Mouse (Mus musculus): ENCODE measurements at regions not wholly inside any gene's neighbourhood (a gene's known extent, or its start where the extent isn't known, plus 50 kb on each side); places are given as distances from the start of the nearest gene placed in this dataset.

DNA sequence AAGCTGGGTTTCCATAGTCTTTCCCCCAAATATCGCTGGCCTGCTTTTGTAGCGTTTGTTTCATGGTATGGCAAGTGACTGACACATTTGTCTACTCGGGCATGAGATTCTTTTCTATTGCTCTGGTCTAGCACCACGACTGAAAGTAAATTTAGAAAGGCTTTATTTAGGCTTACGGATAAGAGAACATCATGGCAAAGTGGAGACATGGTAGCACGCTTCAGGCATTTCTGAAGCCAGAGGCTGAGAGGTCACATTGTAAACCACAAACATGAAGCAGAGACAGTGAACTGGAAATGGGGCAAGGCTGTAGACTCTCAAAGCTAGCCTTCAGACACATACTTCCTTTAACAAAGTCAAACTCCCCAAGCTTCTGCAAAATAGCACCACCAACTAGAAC lies 93.9 kb downstream of the Cmpk2 start:
- no peak for TF ChIP-seq NRF1 (IDR thresholded peaks at IDR 0.05; ENCODE audit: low read depth, low read length)
- TF ChIP-seq JUN (IDR thresholded peaks at IDR 0.05; ENCODE audit: insufficient read depth, low read depth, low read length) = no peak
- TF ChIP-seq CTCF (conservative IDR thresholded peaks at IDR 0.05 in 1 of 2, IDR thresholded peaks at IDR 0.05 in 1 of 2; ENCODE audit: low read depth in 2 of 2, low read length in 2 of 2) = no peak
- no peak for TF ChIP-seq SMC3 (IDR thresholded peaks at IDR 0.05; ENCODE audit: low read depth, low read length)
- TF ChIP-seq ETS1 (conservative IDR thresholded peaks at IDR 0.05; ENCODE audit: low read depth, low read length) = no peak
- no peak for TF ChIP-seq MAZ (IDR thresholded peaks at IDR 0.05; ENCODE audit: low read depth, low read length)
- no peak for TF ChIP-seq MXI1 (IDR thresholded peaks at IDR 0.05; ENCODE audit: low read depth, low read length)
- TF ChIP-seq RAD21 (IDR thresholded peaks at IDR 0.05; ENCODE audit: low read depth, low read length) = no peak
- TF ChIP-seq MEF2A (IDR thresholded peaks at IDR 0.05; ENCODE audit: borderline replicate concordance, low read depth, low read length) = no peak
- no peak for TF ChIP-seq MAX (IDR thresholded peaks at IDR 0.05; ENCODE audit: low read length)
- TF ChIP-seq EP300 (IDR thresholded peaks at IDR 0.05; ENCODE audit: low read length) = no peak
- TF ChIP-seq MYC (IDR thresholded peaks at IDR 0.05; ENCODE audit: low read depth, low read length) = no peak
- no peak for TF ChIP-seq ELF1 (IDR thresholded peaks at IDR 0.05; ENCODE audit: low read depth, low read length)
- TF ChIP-seq KAT2A (IDR thresholded peaks at IDR 0.05; ENCODE audit: insufficient replicate concordance, low read length) = no peak
- TF ChIP-seq ZNF384 (IDR thresholded peaks at IDR 0.05; ENCODE audit: low read depth, low read length) = no peak
- no peak for TF ChIP-seq TBP (conservative IDR thresholded peaks at IDR 0.05; ENCODE audit: low read depth, low read length)
- H3K4me1 ChIP-seq (ENCODE audit: control insufficient read depth in 1 of 2, insufficient read depth in 2 of 2) = no peaks in the 10 kb centered on the region
- in situ Hi-C loops (cut with MboI; ENCODE audit: low pct_ligation_motif_present, low pct_unique_long_range_greater_than_20kb, low sequenced_read_pairs) = no loop called here
- H3K27me3 ChIP-seq (replicated peaks) = no peaks in the 10 kb centered on the region
- dilution Hi-C loops (cut with MboI; ENCODE audit: extremely low pct_ligation_motif_present, extremely low pct_unique_long_range_greater_than_20kb, low sequenced_read_pairs) = no loop called here
- H3K9me3 ChIP-seq (replicated peaks; ENCODE audit: low read length) = no peaks in the 10 kb centered on the region
- DNase-seq (ENCODE audit: extremely low read depth) = no peak
- H3K27ac ChIP-seq (ENCODE audit: insufficient read depth, low read depth) = no peak overlapping the region
- H3K9ac ChIP-seq (ENCODE audit: insufficient read depth, low read depth) = no peak overlapping the region
- H3K36me3 ChIP-seq (replicated peaks in 1 of 2; ENCODE audit: control insufficient read depth in 1 of 2, insufficient read depth in 1 of 2, low read length in 1 of 2) = no peaks in the 10 kb centered on the region
- H3K4me3 ChIP-seq (replicated peaks in 1 of 3; ENCODE audit: low read depth in 2 of 3, low read length in 2 of 3, poor library complexity in 1 of 3) = no peak overlapping the region
- no peaks in the 10 kb centered on the region for H3K79me2 ChIP-seq (replicated peaks; ENCODE audit: control insufficient read depth, extremely low read depth, insufficient read depth, poor library complexity, severe bottlenecking)
- H3K4me2 ChIP-seq (ENCODE audit: insufficient read depth, low read depth, poor library complexity, severe bottlenecking) = no peak overlapping the region

GRCm38 (mm10) chr12:26559560-26559959 lies 90.6 kb downstream of the Cmpk2 start:
- in situ Hi-C loops (cut with MboI; ENCODE audit: low pct_ligation_motif_present, low pct_unique_long_range_greater_than_20kb, low sequenced_read_pairs) = no loop called here
- no peaks in the 10 kb centered on the region for H3K27me3 ChIP-seq (replicated peaks)

More at GRCm38 (mm10) chr12:26559560-26559959, 90.6 kb downstream of the Cmpk2 start:
- H3K4me3 ChIP-seq (replicated peaks in 1 of 3; ENCODE audit: low read depth in 2 of 3, low read length in 2 of 3, poor library complexity in 1 of 3) = no peak overlapping the region
- no peaks in the 10 kb centered on the region for H3K79me2 ChIP-seq (replicated peaks; ENCODE audit: control insufficient read depth, extremely low read depth, insufficient read depth, poor library complexity, severe bottlenecking)
- DNase-seq (ENCODE audit: extremely low read depth) = no peak
- no peaks in the 10 kb centered on the region for H3K36me3 ChIP-seq (replicated peaks in 1 of 2; ENCODE audit: control insufficient read depth in 1 of 2, insufficient read depth in 1 of 2, low read length in 1 of 2)
- no peaks in the 10 kb centered on the region for H3K4me1 ChIP-seq (ENCODE audit: control insufficient read depth in 1 of 2, insufficient read depth in 2 of 2)
- no peak overlapping the region for H3K9ac ChIP-seq (ENCODE audit: insufficient read depth, low read depth)
- TF ChIP-seq GABPA (IDR thresholded peaks at IDR 0.05; ENCODE audit: insufficient replicate concordance, low read depth, low read length) (no peak), EP300 (IDR thresholded peaks at IDR 0.05; ENCODE audit: low read length) (no peak), MXI1 (IDR thresholded peaks at IDR 0.05; ENCODE audit: low read depth, low read length) (no peak), IRF4 (IDR thresholded peaks at IDR 0.05; ENCODE audit: low read depth, low read length) (no peak), PAX5 (IDR thresholded peaks at IDR 0.05; ENCODE audit: low read length) (no peak), NELFE (IDR thresholded peaks at IDR 0.05; ENCODE audit: low read depth, low read length) (no peak), ZC3H11A (IDR thresholded peaks at IDR 0.05; ENCODE audit: low read depth, low read length) (no peak), JUND (conservative IDR thresholded peaks at IDR 0.05; ENCODE audit: low read depth, low read length) (no peak), ELF1 (IDR thresholded peaks at IDR 0.05; ENCODE audit: low read depth, low read length) (no peak), CHD2 (IDR thresholded peaks at IDR 0.05; ENCODE audit: low read length) (no peak), CTCF (conservative IDR thresholded peaks at IDR 0.05 in 1 of 2, IDR thresholded peaks at IDR 0.05 in 1 of 2; ENCODE audit: low read depth in 2 of 2, low read length in 2 of 2) (no peak), POLR2A (IDR thresholded peaks at IDR 0.05; ENCODE audit: low read depth, low read length) (no peak), MAFK (IDR thresholded peaks at IDR 0.05; ENCODE audit: insufficient replicate concordance, low read length) (no peak), SMC3 (IDR thresholded peaks at IDR 0.05; ENCODE audit: low read depth, low read length) (no peak), JUN (IDR thresholded peaks at IDR 0.05; ENCODE audit: insufficient read depth, low read depth, low read length) (no peak), ZKSCAN1 (IDR thresholded peaks at IDR 0.05; ENCODE audit: borderline replicate concordance, low read depth, low read length) (no peak), USF2 (conservative IDR thresholded peaks at IDR 0.05; ENCODE audit: low read depth, low read length) (no peak), NRF1 (IDR thresholded peaks at IDR 0.05; ENCODE audit: low read depth, low read length) (no peak)
- H3K9me3 ChIP-seq (replicated peaks; ENCODE audit: low read length) = no peaks in the 10 kb centered on the region
- dilution Hi-C loops (cut with MboI; ENCODE audit: extremely low pct_ligation_motif_present, extremely low pct_unique_long_range_greater_than_20kb, low sequenced_read_pairs) = no loop called here
- no peak overlapping the region for H3K4me2 ChIP-seq (ENCODE audit: insufficient read depth, low read depth, poor library complexity, severe bottlenecking)
- no peak overlapping the region for H3K27ac ChIP-seq (ENCODE audit: insufficient read depth, low read depth)
